Mouse (Mus musculus): ENCODE results near the gene Psmc5. TPM values are rescaled to one million over a fixed set of nuclear protein-coding genes. Genes with fewer than 3 reads are reported as not detected.

The Psmc5 gene
- total RNA-seq, 1 experiment: 263 TPM

GRCm38 (mm10) chr11:106283371-106283770 is 27.4 kb downstream of the Psmc5 start:
- H3K27ac ChIP-seq (ENCODE audit: insufficient read depth, low read depth, low read length, poor library complexity, severe bottlenecking): no peak overlapping the region
- H3K9me3 ChIP-seq (ENCODE audit: control insufficient read depth, insufficient read depth, low read depth, low read length): no peaks in the 10 kb centered on the region
- no peak for TF ChIP-seq ZNF384 (IDR thresholded peaks at IDR 0.05; ENCODE audit: low read depth, low read length)
- TF ChIP-seq CHD2 (IDR thresholded peaks at IDR 0.05; ENCODE audit: low read depth, low read length): no peak
- TF ChIP-seq ZC3H11A (IDR thresholded peaks at IDR 0.05; ENCODE audit: borderline replicate concordance, low read depth, low read length): no peak
- no peak for TF ChIP-seq HCFC1 (IDR thresholded peaks at IDR 0.05; ENCODE audit: borderline replicate concordance, insufficient read depth, low read length)
- no peak for TF ChIP-seq MAFK (IDR thresholded peaks at IDR 0.05; ENCODE audit: insufficient read depth, low read depth, low read length)
- no peaks in the 10 kb centered on the region for H3K4me1 ChIP-seq (ENCODE audit: control insufficient read depth in 2 of 2, insufficient read depth in 2 of 2, low read length in 2 of 2, poor library complexity in 1 of 2)
- H3K36me3 ChIP-seq (ENCODE audit: control insufficient read depth, insufficient read depth, low read length, poor library complexity, severe bottlenecking): no peaks in the 10 kb centered on the region
- H3K4me3 ChIP-seq (ENCODE audit: insufficient read depth in 1 of 2, low read depth in 1 of 2, low read length in 2 of 2, poor library complexity in 1 of 2, severe bottlenecking in 1 of 2): no peak overlapping the region
- H3K9ac ChIP-seq (ENCODE audit: insufficient read depth, low read depth, low read length, poor library complexity, severe bottlenecking): no peak overlapping the region
- in situ Hi-C loops (cut with MboI; ENCODE audit: low sequenced_read_pairs in 2 of 2, unreplicated experiment in 2 of 2): no loop called here
- no peak for DNase-seq (ENCODE audit: low read depth, low spot score)

GRCm38 (mm10) chr11:106284126-106284525 is 28.2 kb downstream of the Psmc5 start:
- Histone ChIP-seq H3K9me3 (ENCODE audit: control insufficient read depth, insufficient read depth, low read depth, low read length) (no peaks in the 10 kb centered on the region), H3K9ac (ENCODE audit: insufficient read depth, low read depth, low read length, poor library complexity, severe bottlenecking) (no peak overlapping the region), H3K36me3 (ENCODE audit: control insufficient read depth, insufficient read depth, low read length, poor library complexity, severe bottlenecking) (no peaks in the 10 kb centered on the region), H3K4me3 (ENCODE audit: insufficient read depth in 1 of 2, low read depth in 1 of 2, low read length in 2 of 2, poor library complexity in 1 of 2, severe bottlenecking in 1 of 2) (no peak overlapping the region), H3K4me1 (ENCODE audit: control insufficient read depth in 2 of 2, insufficient read depth in 2 of 2, low read length in 2 of 2, poor library complexity in 1 of 2) (no peaks in the 10 kb centered on the region), H3K27ac (ENCODE audit: insufficient read depth, low read depth, low read length, poor library complexity, severe bottlenecking) (no peak overlapping the region)
- no peak for DNase-seq (ENCODE audit: low read depth, low spot score)
- TF ChIP-seq CHD2 (IDR thresholded peaks at IDR 0.05; ENCODE audit: low read depth, low read length) (no peak), ZNF384 (IDR thresholded peaks at IDR 0.05; ENCODE audit: low read depth, low read length) (no peak), MAFK (IDR thresholded peaks at IDR 0.05; ENCODE audit: insufficient read depth, low read depth, low read length) (no peak), ZC3H11A (IDR thresholded peaks at IDR 0.05; ENCODE audit: borderline replicate concordance, low read depth, low read length) (no peak), HCFC1 (IDR thresholded peaks at IDR 0.05; ENCODE audit: borderline replicate concordance, insufficient read depth, low read length) (no peak)
- in situ Hi-C loops (cut with MboI; ENCODE audit: low sequenced_read_pairs in 2 of 2, unreplicated experiment in 2 of 2): no loop called here

- no peak for TF ChIP-seq ZC3H11A (IDR thresholded peaks at IDR 0.05; ENCODE audit: borderline replicate concordance, low read depth, low read length)
- TF ChIP-seq CHD2 (IDR thresholded peaks at IDR 0.05; ENCODE audit: low read depth, low read length): no peak
- TF ChIP-seq HCFC1 (IDR thresholded peaks at IDR 0.05; ENCODE audit: borderline replicate concordance, insufficient read depth, low read length): no peak
- TF ChIP-seq MAFK (IDR thresholded peaks at IDR 0.05; ENCODE audit: insufficient read depth, low read depth, low read length): no peak
- TF ChIP-seq ZNF384 (IDR thresholded peaks at IDR 0.05; ENCODE audit: low read depth, low read length): no peak
- Histone ChIP-seq H3K4me1 (ENCODE audit: control insufficient read depth in 2 of 2, insufficient read depth in 2 of 2, low read length in 2 of 2, poor library complexity in 1 of 2) (no peaks in the 10 kb centered on the region), H3K9me3 (ENCODE audit: control insufficient read depth, insufficient read depth, low read depth, low read length) (no peaks in the 10 kb centered on the region), H3K9ac (ENCODE audit: insufficient read depth, low read depth, low read length, poor library complexity, severe bottlenecking) (no peak overlapping the region), H3K4me3 (ENCODE audit: insufficient read depth in 1 of 2, low read depth in 1 of 2, low read length in 2 of 2, poor library complexity in 1 of 2, severe bottlenecking in 1 of 2) (no peak overlapping the region), H3K27ac (ENCODE audit: insufficient read depth, low read depth, low read length, poor library complexity, severe bottlenecking) (no peak overlapping the region), H3K36me3 (ENCODE audit: control insufficient read depth, insufficient read depth, low read length, poor library complexity, severe bottlenecking) (no peaks in the 10 kb centered on the region)
- in situ Hi-C loops (cut with MboI; ENCODE audit: low sequenced_read_pairs in 2 of 2, unreplicated experiment in 2 of 2): no loop called here
- no peak for DNase-seq (ENCODE audit: low read depth, low spot score)
Measured at GRCm38 (mm10) chr11:106286206-106286605, 30.3 kb downstream of the Psmc5 start.

- DNase-seq (ENCODE audit: low read depth, low spot score): no peak
- no peak overlapping the region for H3K4me3 ChIP-seq (ENCODE audit: insufficient read depth in 1 of 2, low read depth in 1 of 2, low read length in 2 of 2, poor library complexity in 1 of 2, severe bottlenecking in 1 of 2)
- in situ Hi-C loops (cut with MboI; ENCODE audit: low sequenced_read_pairs in 2 of 2, unreplicated experiment in 2 of 2): no loop called here
- H3K9me3 ChIP-seq (ENCODE audit: control insufficient read depth, insufficient read depth, low read depth, low read length): no peaks in the 10 kb centered on the region
- no peak overlapping the region for H3K27ac ChIP-seq (ENCODE audit: insufficient read depth, low read depth, low read length, poor library complexity, severe bottlenecking)
- no peaks in the 10 kb centered on the region for H3K36me3 ChIP-seq (ENCODE audit: control insufficient read depth, insufficient read depth, low read length, poor library complexity, severe bottlenecking)
- no peaks in the 10 kb centered on the region for H3K4me1 ChIP-seq (ENCODE audit: control insufficient read depth in 2 of 2, insufficient read depth in 2 of 2, low read length in 2 of 2, poor library complexity in 1 of 2)
- H3K9ac ChIP-seq (ENCODE audit: insufficient read depth, low read depth, low read length, poor library complexity, severe bottlenecking): no peak overlapping the region
- TF ChIP-seq MAFK (IDR thresholded peaks at IDR 0.05; ENCODE audit: insufficient read depth, low read depth, low read length) (no peak), CHD2 (IDR thresholded peaks at IDR 0.05; ENCODE audit: low read depth, low read length) (no peak), ZNF384 (IDR thresholded peaks at IDR 0.05; ENCODE audit: low read depth, low read length) (no peak), HCFC1 (IDR thresholded peaks at IDR 0.05; ENCODE audit: borderline replicate concordance, insufficient read depth, low read length) (no peak), ZC3H11A (IDR thresholded peaks at IDR 0.05; ENCODE audit: borderline replicate concordance, low read depth, low read length) (no peak)
Measured at GRCm38 (mm10) chr11:106286987-106287386, 31.0 kb downstream of the Psmc5 start.

- H3K36me3 ChIP-seq (ENCODE audit: control insufficient read depth, insufficient read depth, low read length, poor library complexity, severe bottlenecking): no peaks in the 10 kb centered on the region
- no peaks in the 10 kb centered on the region for H3K9me3 ChIP-seq (ENCODE audit: control insufficient read depth, insufficient read depth, low read depth, low read length)
- no peak overlapping the region for H3K27ac ChIP-seq (ENCODE audit: insufficient read depth, low read depth, low read length, poor library complexity, severe bottlenecking)
- no peaks in the 10 kb centered on the region for H3K4me1 ChIP-seq (ENCODE audit: control insufficient read depth in 2 of 2, insufficient read depth in 2 of 2, low read length in 2 of 2, poor library complexity in 1 of 2)
- TF ChIP-seq CHD2 (IDR thresholded peaks at IDR 0.05; ENCODE audit: low read depth, low read length) (no peak), ZC3H11A (IDR thresholded peaks at IDR 0.05; ENCODE audit: borderline replicate concordance, low read depth, low read length) (no peak), MAFK (IDR thresholded peaks at IDR 0.05; ENCODE audit: insufficient read depth, low read depth, low read length) (no peak), ZNF384 (IDR thresholded peaks at IDR 0.05; ENCODE audit: low read depth, low read length) (no peak), HCFC1 (IDR thresholded peaks at IDR 0.05; ENCODE audit: borderline replicate concordance, insufficient read depth, low read length) (no peak)
- H3K4me3 ChIP-seq (ENCODE audit: insufficient read depth in 1 of 2, low read depth in 1 of 2, low read length in 2 of 2, poor library complexity in 1 of 2, severe bottlenecking in 1 of 2): no peak overlapping the region
- in situ Hi-C loops (cut with MboI; ENCODE audit: low sequenced_read_pairs in 2 of 2, unreplicated experiment in 2 of 2): no loop called here
- DNase-seq (ENCODE audit: low read depth, low spot score): no peak
- no peak overlapping the region for H3K9ac ChIP-seq (ENCODE audit: insufficient read depth, low read depth, low read length, poor library complexity, severe bottlenecking)
Measured at GRCm38 (mm10) chr11:106289369-106289768, 33.4 kb downstream of the Psmc5 start.

Data from ES-E14 (cell line).